Mouse (Mus musculus): ENCODE results near the gene Them5.

GRCm38 (mm10) chr3:94372038-94372437, 30.1 kb downstream of the Them5 start:
- no peak for TF ChIP-seq POLR2A (IDR thresholded peaks at IDR 0.05; ENCODE audit: borderline replicate concordance, control insufficient read depth, low read depth, low read length)
- TF ChIP-seq CTCF (IDR thresholded peaks at IDR 0.05; ENCODE audit: control insufficient read depth, insufficient read depth, low read length): no peak
